Mouse (Mus musculus) neural tube, embryonic 10.5 days (tissue): Measurements from ENCODE around the gene 5730596B20Rik.

Source experiments
- DNase-seq: peaks from one replicate; pipeline ENCODE4 v3.0.0-alpha.2; 2017; ENCODE audit warnings: low spot score; ENCODE audit errors: extremely low spot score

5730596B20Rik gene

GRCm38 (mm10) chr6:52224895-52225611 is 47.8 kb downstream of the 5730596B20Rik start:
- DNase-seq = no peak

DNA sequence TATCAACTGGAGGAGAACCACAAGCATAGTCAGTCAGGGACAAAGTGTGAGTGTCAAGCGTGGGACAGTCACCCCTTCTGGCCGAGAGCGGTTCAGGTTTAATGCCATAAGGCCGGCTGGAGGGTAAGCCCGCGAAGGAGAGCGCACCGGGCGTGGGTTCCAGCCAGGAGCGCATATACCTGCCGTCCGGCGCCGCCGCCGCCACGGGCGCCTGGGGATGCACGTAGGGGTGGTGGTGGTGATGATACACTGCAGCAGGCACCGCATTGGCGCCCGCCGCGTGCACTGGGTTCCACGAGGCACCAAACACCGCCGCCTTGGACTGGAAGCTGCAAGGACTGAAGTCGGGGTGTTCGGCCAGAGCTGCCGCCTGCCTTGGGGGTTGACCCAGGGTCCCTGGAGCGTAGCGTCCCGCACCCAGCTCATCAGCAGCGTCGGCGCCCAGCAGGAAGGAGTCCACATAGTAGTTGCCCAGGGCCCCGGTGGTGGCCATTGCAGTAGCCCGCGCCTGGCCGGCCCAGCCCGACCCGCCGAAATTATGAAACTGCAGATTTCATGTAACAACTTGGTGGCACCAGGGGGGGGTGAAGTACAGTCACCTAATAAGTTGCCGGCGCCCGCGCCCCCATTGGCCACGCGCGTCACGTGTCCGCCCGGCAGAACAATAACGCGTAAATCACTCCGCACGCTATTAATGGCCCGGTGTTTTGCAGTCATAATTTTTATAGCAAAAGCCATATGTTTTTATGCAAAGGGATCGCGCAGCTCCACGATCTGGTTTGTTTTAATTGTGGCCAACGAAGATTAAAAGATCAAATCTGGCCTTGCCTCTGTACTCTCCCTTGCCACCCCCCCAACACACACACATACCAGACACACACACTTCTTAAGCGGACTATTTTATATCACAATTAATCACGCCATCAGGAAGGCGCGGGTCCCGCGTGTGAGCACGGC is 48.6 kb downstream of the 5730596B20Rik start:
- DNase-seq = no peak

- no peak for DNase-seq
Observed at GRCm38 (mm10) chr6:52226569-52227257, 49.4 kb downstream of the 5730596B20Rik start.

DNA sequence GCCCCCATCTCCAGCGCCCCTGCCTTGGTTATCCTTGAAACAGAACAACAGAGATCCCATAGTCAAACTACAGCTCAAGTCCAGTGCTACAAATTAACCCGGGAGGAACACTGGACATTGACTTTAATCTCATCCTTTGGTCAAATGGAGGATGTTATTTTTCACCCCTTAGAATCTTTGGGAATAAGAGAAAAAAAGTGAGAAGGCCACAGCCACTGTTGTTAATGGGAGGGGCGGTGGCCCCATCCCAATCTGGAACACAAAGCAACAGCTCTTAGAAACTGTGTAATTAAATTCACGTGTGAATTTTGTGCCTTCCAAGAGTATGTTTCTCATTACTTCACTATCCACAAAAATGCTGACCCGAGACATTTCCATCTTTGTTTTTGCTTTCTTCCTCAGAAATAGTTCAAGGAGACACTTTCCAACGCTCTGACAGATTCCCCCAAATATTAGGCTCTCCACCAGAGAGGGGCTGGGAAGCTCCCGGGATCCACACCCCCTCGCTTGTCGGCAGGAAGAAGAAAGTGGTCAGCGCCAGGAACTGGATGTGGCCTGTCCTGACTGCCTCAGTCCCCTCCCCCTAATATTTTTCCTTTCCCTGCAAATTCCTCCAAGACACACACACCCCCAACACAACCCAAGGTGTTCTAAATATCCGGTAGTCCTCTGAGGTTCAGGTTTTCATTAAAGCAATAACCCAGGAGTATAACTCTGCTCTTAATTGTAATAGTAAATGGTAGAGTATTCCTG is 50.3 kb downstream of the 5730596B20Rik start:
- no peak for DNase-seq

- no peak for DNase-seq
Observed at GRCm38 (mm10) chr6:52228475-52229465, 51.5 kb downstream of the 5730596B20Rik start.

- DNase-seq = no peak
Observed at GRCm38 (mm10) chr6:52229558-52230416, 52.5 kb downstream of the 5730596B20Rik start.
